Comparison of ENCODE assay signal across 9 mouse cellular contexts in the genomic region with DNA sequence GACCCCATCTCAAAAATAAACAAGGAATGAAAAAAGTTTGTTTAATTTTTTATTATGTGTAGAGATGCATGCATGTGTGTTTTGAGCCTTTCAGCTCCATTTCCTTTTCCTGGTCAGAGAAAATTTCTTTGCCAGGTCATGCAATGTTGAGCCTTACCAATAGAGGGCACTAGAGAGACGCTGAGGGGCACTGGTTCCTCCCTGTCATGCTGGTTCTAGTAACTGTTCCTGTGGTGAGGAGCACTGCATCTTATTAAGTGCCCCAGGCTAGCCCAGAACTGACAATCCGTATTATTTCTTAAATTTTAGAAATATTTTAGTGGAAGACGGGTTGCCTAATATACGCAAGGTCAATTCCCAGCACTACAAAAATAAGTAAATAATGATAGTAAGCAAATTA. TPM values are rescaled to one million over a fixed set of nuclear protein-coding genes. Genes with fewer than 3 reads are reported as not detected.
DNase-seq lines count a peak whose midpoint lies in the region; ATAC-seq lines count a peak whose summit lies in the region.
"Had no signal": no experiment of that assay in that cellular context is flagged by ENCODE, and none has a peak within 500 bp of the region (broad histone marks: within the 10 kb centered on the region; RNA-seq: fewer than 3 reads in every experiment).

No protein-coding gene starts in this region.

- H3K4me2 ChIP-seq in intestine, embryonic 14.5 days (ENCODE audit: low read length), result no peak overlapping the region
- H3K4me2 ChIP-seq in intestine, embryonic 16.5 days (ENCODE audit: low read depth, low read length), result no peak overlapping the region

- H3K27me3 ChIP-seq in intestine, embryonic 14.5 days (replicated peaks; ENCODE audit: control insufficient read depth, insufficient read depth, low read length), result no peaks in the 10 kb centered on the region
- no peaks in the 10 kb centered on the region for H3K27me3 ChIP-seq in intestine, embryonic 16.5 days (replicated peaks; ENCODE audit: control insufficient read depth, insufficient read depth, low read length)

- H3K4me3 ChIP-seq in intestine, embryonic 14.5 days (ENCODE audit: low read depth, low read length), result no peak overlapping the region
- no peak overlapping the region for H3K4me3 ChIP-seq in intestine, embryonic 16.5 days (ENCODE audit: low read length)

- no peak overlapping the region for H3K27ac ChIP-seq in intestine, embryonic 14.5 days (ENCODE audit: low read depth)
- no peak overlapping the region for H3K27ac ChIP-seq in intestine, embryonic 16.5 days (ENCODE audit: low read length)
- H3K27ac ChIP-seq: macrophage had no signal

- WGBS in intestine, embryonic 14.5 days, result 46% methylated on average over 4 of the region's 4 CpGs
- WGBS in intestine, embryonic 16.5 days, result 46% methylated on average over 4 of the region's 4 CpGs

- H3K36me3 ChIP-seq in intestine, embryonic 14.5 days (ENCODE audit: control insufficient read depth, insufficient read depth, low read length), result no peaks in the 10 kb centered on the region
- H3K36me3 ChIP-seq in intestine, embryonic 16.5 days (ENCODE audit: control insufficient read depth, insufficient read depth, low read length), result no peaks in the 10 kb centered on the region

- DNase-seq in intestine, embryonic 14.5 days (ENCODE audit: low spot score), result peak; percentile 77
- peak; percentile 84 for DNase-seq in ZHBTc4 (ENCODE audit: low read depth, low spot score)
- peak; percentile 61 to 82 for DNase-seq in cerebellum, postnatal 25 days
- DNase-seq in heart, adult 8-10 months (ENCODE audit: low spot score), result peak; percentile 94
- DNase-seq in layer of hippocampus, adult 9-10 months (ENCODE audit: low spot score), result peak; percentile 73
- peak; percentile 90 for DNase-seq in lung, postnatal 14 days
- DNase-seq in spleen, postnatal 14 days (ENCODE audit: low spot score in 2 of 2), result peak; percentile 26 to 78

- H3K9me3 ChIP-seq in intestine, embryonic 14.5 days (ENCODE audit: control insufficient read depth, low read length), result no peaks in the 10 kb centered on the region
- no peaks in the 10 kb centered on the region for H3K9me3 ChIP-seq in intestine, embryonic 16.5 days (ENCODE audit: control insufficient read depth, low read length)

- H3K4me1 ChIP-seq in intestine, embryonic 14.5 days (replicated peaks; ENCODE audit: control insufficient read depth, insufficient read depth, low read length), result no peaks in the 10 kb centered on the region
- no peaks in the 10 kb centered on the region for H3K4me1 ChIP-seq in intestine, embryonic 16.5 days (ENCODE audit: control insufficient read depth, insufficient read depth, low read length)

- ATAC-seq in intestine, embryonic 14.5 days (replicated peaks; ENCODE audit: low FRiP score, low TSS enrichment, low read depth), result no peak
- no peak for ATAC-seq in intestine, embryonic 16.5 days

- H3K9ac ChIP-seq in intestine, embryonic 14.5 days (ENCODE audit: low read length), result no peak overlapping the region
- H3K9ac ChIP-seq in intestine, embryonic 16.5 days (ENCODE audit: low read depth, low read length), result no peak overlapping the region

RNA-seq across cellular contexts. Expression of a gene that starts 11.8 kb away (rescaled TPM):
- polyA plus RNA-seq in intestine, embryonic 14.5 days (2014; fragmentation: Nextera tagmentation; extraction: Ambion mirVana), result 7.0 and 7.3 TPM in 2 replicates
- polyA plus RNA-seq in intestine, embryonic 16.5 days (2015; fragmentation: Nextera tagmentation; extraction: Ambion mirVana), result 3.9 and 5.2 TPM in 2 replicates
- 10 to 100 TPM; 39.9 to 43.8 (median 42.7) TPM for total RNA-seq in heart, adult 8-10 months (2022)

RNA-seq across cellular contexts. Expression of a gene that starts 24.6 kb away (rescaled TPM):
- 0.28 and 0.49 TPM in 2 replicates for polyA plus RNA-seq in intestine, embryonic 14.5 days (2014; fragmentation: Nextera tagmentation; extraction: Ambion mirVana)
- polyA plus RNA-seq in intestine, embryonic 16.5 days (2015; fragmentation: Nextera tagmentation; extraction: Ambion mirVana), result not detected in 2 replicates
- total RNA-seq in heart, adult 8-10 months (2022), result not detected
- polyA plus RNA-seq: macrophage had no signal

RNA-seq across cellular contexts. Expression of a gene that starts 51.2 kb away (rescaled TPM):
- 0.38 and 0.95 TPM in 2 replicates for polyA plus RNA-seq in intestine, embryonic 14.5 days (2014; fragmentation: Nextera tagmentation; extraction: Ambion mirVana)
- polyA plus RNA-seq in intestine, embryonic 16.5 days (2015; fragmentation: Nextera tagmentation; extraction: Ambion mirVana), result 0.67 and 0.84 TPM in 2 replicates
- total RNA-seq in heart, adult 8-10 months (2022), result 1 to 10 TPM; 3.7 to 6.3 (median 4.4) TPM
